Mouse (Mus musculus) heart, embryonic 15.5 days (tissue): ENCODE data around the gene Ssbp3. TPM values are rescaled to one million over a fixed set of nuclear protein-coding genes. Genes with fewer than 3 reads are reported as not detected.

Experiments
- ATAC-seq: fragments of 200-750 bp; cut with Nextera tagmentation; replicated peaks from 2 replicates; pipeline ENCODE4 v1.8.0; 2017; ENCODE audit warnings: low read depth, moderate TSS enrichment; ENCODE audit not compliant: insufficient number of reproducible peaks, insufficient read depth, low FRiP score
- H3K27ac ChIP-seq: fragments of 300-500 bp; sonication (generic); 2 replicates; pipeline ENCODE4 v1.5.1; 2015; ENCODE audit warnings: mild to moderate bottlenecking, inconsistent platforms
- H3K27me3 ChIP-seq: fragments of 300-500 bp; sonication (generic); 2 replicates; pipeline ENCODE4 v1.6.1; 2015; ENCODE audit warnings: inconsistent platforms
- H3K36me3 ChIP-seq: fragments of 300-500 bp; sonication (generic); 2 replicates; pipeline ENCODE4 v1.6.1; 2015; ENCODE audit warnings: mild to moderate bottlenecking, inconsistent platforms
- H3K4me1 ChIP-seq: fragments of 300-500 bp; sonication (generic); replicated peaks from 2 replicates; pipeline ENCODE4 v1.6.1; 2015; ENCODE audit warnings: inconsistent platforms
- H3K4me2 ChIP-seq: fragments of 300-500 bp; sonication (generic); 2 replicates; pipeline ENCODE4 v1.6.1; 2015; ENCODE audit warnings: inconsistent platforms, mild to moderate bottlenecking, moderate library complexity
- H3K4me3 ChIP-seq: fragments of 300-500 bp; sonication (generic); 2 replicates; pipeline ENCODE4 v1.5.1; 2015; ENCODE audit warnings: mild to moderate bottlenecking, inconsistent platforms
- H3K9ac ChIP-seq: fragments of 300-500 bp; sonication (generic); 2 replicates; pipeline ENCODE4 v1.6.1; 2015; ENCODE audit warnings: mild to moderate bottlenecking, inconsistent platforms
- H3K9me3 ChIP-seq: fragments of 300-500 bp; sonication (generic); replicated peaks from 2 replicates; pipeline ENCODE4 v1.6.1; 2016; ENCODE audit warnings: inconsistent platforms
- WGBS: fragments of 180-500 bp; shearing (Covaris S2); methylation state at CpG from one replicate; pipeline ENCODE4 v1.1.7; 2015; ENCODE audit warnings: mixed read lengths; 5-methylcytosine and 5-hydroxymethylcytosine counted together
- polyA plus RNA-seq: library from polyadenylated mRNA; unstranded; fragments of >200 nt; fragmentation: Nextera tagmentation; extraction: Ambion mirVana; gene quantifications from 2 replicates; pipeline ENCODE4 v1.2.1, GENCODE M21; 2015

Ssbp3 gene
- polyA plus RNA-seq, 1 experiment from 2014 or later = 53.3 TPM

GRCm38 (mm10) chr4:106948546-106948945, 38.0 kb downstream of the Ssbp3 start:
- H3K27ac ChIP-seq = no peak overlapping the region
- H3K4me2 ChIP-seq = no peak overlapping the region
- no peaks in the 10 kb centered on the region for H3K27me3 ChIP-seq
- no peaks in the 10 kb centered on the region for H3K36me3 ChIP-seq
- H3K9ac ChIP-seq = no peak overlapping the region
- 65% methylated on average over 7 of the region's 7 CpGs for WGBS
- no peaks in the 10 kb centered on the region for H3K9me3 ChIP-seq
- no peak overlapping the region for H3K4me3 ChIP-seq
- H3K4me1 ChIP-seq = peaks cover 72% of the 10 kb centered on the region
- ATAC-seq = no peak

GRCm38 (mm10) chr4:106949200-106949599, 38.7 kb downstream of the Ssbp3 start:
- H3K27ac ChIP-seq = no peak overlapping the region
- WGBS = 69% methylated on average over 6 of the region's 6 CpGs
- H3K9ac ChIP-seq = no peak overlapping the region
- H3K4me3 ChIP-seq = no peak overlapping the region
- no peak overlapping the region for H3K4me2 ChIP-seq
- H3K27me3 ChIP-seq = no peaks in the 10 kb centered on the region
- H3K36me3 ChIP-seq = no peaks in the 10 kb centered on the region
- no peak for ATAC-seq
- peaks cover 73% of the 10 kb centered on the region for H3K4me1 ChIP-seq
- no peaks in the 10 kb centered on the region for H3K9me3 ChIP-seq

- 55% methylated on average over 4 of the region's 4 CpGs for WGBS
- Histone ChIP-seq H3K27me3 (no peaks in the 10 kb centered on the region), H3K4me1 (peaks cover 69% of the 10 kb centered on the region), H3K4me2 (no peak overlapping the region), H3K9ac (no peak overlapping the region), H3K27ac (no peak overlapping the region), H3K9me3 (no peaks in the 10 kb centered on the region), H3K36me3 (no peaks in the 10 kb centered on the region), H3K4me3 (no peak overlapping the region)
- ATAC-seq = no peak
These were observed 40.3 kb downstream of the Ssbp3 start for GRCm38 (mm10) chr4:106950801-106951200.

- Histone ChIP-seq H3K4me3 (no peak overlapping the region), H3K9ac (no peak overlapping the region), H3K36me3 (no peaks in the 10 kb centered on the region), H3K27me3 (no peaks in the 10 kb centered on the region), H3K4me1 (peaks cover 69% of the 10 kb centered on the region), H3K4me2 (no peak overlapping the region), H3K9me3 (no peaks in the 10 kb centered on the region), H3K27ac (no peak overlapping the region)
- ATAC-seq = no peak
- 59% methylated on average over 4 of the region's 4 CpGs for WGBS
These were observed 41.0 kb downstream of the Ssbp3 start for GRCm38 (mm10) chr4:106951455-106951854.

- H3K4me1 ChIP-seq = peaks cover 76% of the 10 kb centered on the region
- no peaks in the 10 kb centered on the region for H3K36me3 ChIP-seq
- no peaks in the 10 kb centered on the region for H3K9me3 ChIP-seq
- 0 out of 2 replicates have a peak overlapping the region, but pooled peaks have one; percentile 19 for H3K9ac ChIP-seq
- H3K4me3 ChIP-seq = no peak overlapping the region
- H3K27me3 ChIP-seq = no peaks in the 10 kb centered on the region
- peak overlapping the region; percentile 71 for H3K27ac ChIP-seq
- ATAC-seq = no peak
- H3K4me2 ChIP-seq = no peak overlapping the region
These were observed 42.7 kb downstream of the Ssbp3 start for GRCm38 (mm10) chr4:106953221-106953620.

- 73% methylated on average over 5 of the region's 5 CpGs for WGBS
- H3K4me2 ChIP-seq = no peak overlapping the region
- H3K9me3 ChIP-seq = no peaks in the 10 kb centered on the region
- peak overlapping the region; percentile 71 for H3K27ac ChIP-seq
- peaks cover 73% of the 10 kb centered on the region for H3K4me1 ChIP-seq
- H3K36me3 ChIP-seq = no peaks in the 10 kb centered on the region
- no peak overlapping the region for H3K9ac ChIP-seq
- no peak for ATAC-seq
- H3K27me3 ChIP-seq = no peaks in the 10 kb centered on the region
- no peak overlapping the region for H3K4me3 ChIP-seq
These were observed 43.3 kb downstream of the Ssbp3 start for GRCm38 (mm10) chr4:106953760-106954159.

- Histone ChIP-seq H3K27me3 (no peaks in the 10 kb centered on the region), H3K9ac (no peak overlapping the region), H3K4me2 (no peak overlapping the region), H3K36me3 (no peaks in the 10 kb centered on the region), H3K9me3 (no peaks in the 10 kb centered on the region), H3K27ac (peak overlapping the region; percentile 66), H3K4me3 (no peak overlapping the region), H3K4me1 (peaks cover 61% of the 10 kb centered on the region)
- 31% methylated on average over 19 of the region's 19 CpGs for WGBS
- ATAC-seq = peak; percentile 48
These were observed 45.5 kb downstream of the Ssbp3 start for GRCm38 (mm10) chr4:106955729-106956712.

- H3K27me3 ChIP-seq = no peaks in the 10 kb centered on the region
- no peak overlapping the region for H3K4me2 ChIP-seq
- H3K27ac ChIP-seq = no peak overlapping the region
- WGBS = 69% methylated on average over 2 of the region's 2 CpGs
- ATAC-seq = no peak
- no peaks in the 10 kb centered on the region for H3K36me3 ChIP-seq
- no peak overlapping the region for H3K9ac ChIP-seq
- H3K4me1 ChIP-seq = peaks cover 58% of the 10 kb centered on the region
- no peaks in the 10 kb centered on the region for H3K9me3 ChIP-seq
- H3K4me3 ChIP-seq = no peak overlapping the region
These were observed 47.6 kb downstream of the Ssbp3 start for GRCm38 (mm10) chr4:106958117-106958516.

- peaks cover 53% of the 10 kb centered on the region for H3K4me1 ChIP-seq
- no peak overlapping the region for H3K4me2 ChIP-seq
- no peak overlapping the region for H3K4me3 ChIP-seq
- no peaks in the 10 kb centered on the region for H3K9me3 ChIP-seq
- no peaks in the 10 kb centered on the region for H3K36me3 ChIP-seq
- H3K9ac ChIP-seq = no peak overlapping the region
- H3K27ac ChIP-seq = no peak overlapping the region
- no peak for ATAC-seq
- no peaks in the 10 kb centered on the region for H3K27me3 ChIP-seq
- WGBS = 73% methylated on average over 3 of the region's 3 CpGs
These were observed 48.1 kb downstream of the Ssbp3 start for GRCm38 (mm10) chr4:106958561-106958960.

- Histone ChIP-seq H3K4me3 (no peak overlapping the region), H3K4me2 (no peak overlapping the region), H3K9me3 (no peaks in the 10 kb centered on the region), H3K27me3 (no peaks in the 10 kb centered on the region), H3K27ac (no peak overlapping the region), H3K9ac (no peak overlapping the region), H3K4me1 (peaks cover 53% of the 10 kb centered on the region), H3K36me3 (no peaks in the 10 kb centered on the region)
- WGBS = 72% methylated on average over 12 of the region's 12 CpGs
- ATAC-seq = no peak
These were observed 49.2 kb downstream of the Ssbp3 start for GRCm38 (mm10) chr4:106959506-106960302.

- Histone ChIP-seq H3K4me2 (no peak overlapping the region), H3K36me3 (no peaks in the 10 kb centered on the region), H3K4me1 (peaks cover 55% of the 10 kb centered on the region), H3K4me3 (no peak overlapping the region), H3K27me3 (no peaks in the 10 kb centered on the region), H3K9me3 (no peaks in the 10 kb centered on the region), H3K27ac (no peak overlapping the region), H3K9ac (no peak overlapping the region)
- ATAC-seq = no peak
- 89% methylated on average over 2 of the region's 2 CpGs for WGBS
These were observed 50.0 kb downstream of the Ssbp3 start for GRCm38 (mm10) chr4:106960476-106960875.
